Mouse (Mus musculus): ENCODE measurements around the gene Pip4k2a. TPM values are rescaled to one million over a fixed set of nuclear protein-coding genes. Genes with fewer than 3 reads are reported as not detected.

The Pip4k2a gene
- polyA plus RNA-seq, 1 experiment from 2014 or later = 26.4 TPM

DNA sequence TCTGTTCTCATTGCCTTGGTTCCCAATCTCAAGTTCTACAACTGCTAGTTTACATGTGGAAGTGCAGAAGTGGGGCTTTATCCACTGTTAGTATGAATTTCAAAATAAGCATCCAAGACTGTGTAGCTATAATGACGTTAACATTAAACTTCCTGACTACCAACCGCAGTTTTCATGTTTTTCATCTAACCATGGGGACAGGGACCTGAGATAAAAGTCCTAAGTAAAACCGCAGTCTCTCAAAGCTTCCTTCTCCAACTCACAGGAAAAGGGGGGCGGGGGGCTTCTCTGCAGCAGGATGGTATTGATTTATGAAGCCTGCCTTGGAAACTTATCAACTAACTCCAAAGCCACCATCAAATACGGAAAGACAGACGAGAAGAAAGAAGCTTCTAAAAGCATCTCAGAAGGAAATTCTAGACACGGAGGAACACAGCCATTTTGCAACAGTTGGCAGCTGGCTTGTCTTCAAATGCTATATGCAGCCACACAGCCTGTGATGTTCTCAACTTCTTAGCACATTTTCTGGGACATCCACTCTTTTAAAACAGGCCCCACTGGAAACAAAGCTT lies 45.7 kb downstream of the Pip4k2a start:
- Histone ChIP-seq H3K4me2 (peak overlapping the region; percentile 58), H3K9ac (peak overlapping the region; percentile 45), H3K9me3 (replicated peaks) (no peaks in the 10 kb centered on the region), H3K36me3 (no peaks in the 10 kb centered on the region), H3K27me3 (replicated peaks) (no peaks in the 10 kb centered on the region), H3K4me3 (peak overlapping the region; percentile 26; the same call in 1 of the 2 replicates), H3K4me1 (peaks cover 89% of the 10 kb centered on the region), H3K27ac (peak overlapping the region; percentile 84)
- WGBS (ENCODE audit: insufficient replicate concordance) = 7% methylated on average over 7 of the region's 7 CpGs
- ATAC-seq = no peak

- peaks cover 89% of the 10 kb centered on the region for H3K4me1 ChIP-seq
- no peaks in the 10 kb centered on the region for H3K27me3 ChIP-seq (replicated peaks)
- 51% methylated on average over 2 of the region's 2 CpGs for WGBS (ENCODE audit: insufficient replicate concordance)
- H3K36me3 ChIP-seq = no peaks in the 10 kb centered on the region
- no peak overlapping the region for H3K9ac ChIP-seq
- no peak for ATAC-seq
- no peak overlapping the region for H3K4me3 ChIP-seq
- 0 out of 2 replicates have a peak overlapping the region, but pooled peaks have one; percentile 54 for H3K27ac ChIP-seq
- H3K9me3 ChIP-seq (replicated peaks) = no peaks in the 10 kb centered on the region
- no peak overlapping the region for H3K4me2 ChIP-seq
Observed at GRCm38 (mm10) chr2:18950758-18951157, 47.2 kb downstream of the Pip4k2a start.

GRCm38 (mm10) chr2:18948741-18949140 lies 49.2 kb downstream of the Pip4k2a start:
- Histone ChIP-seq H3K36me3 (no peaks in the 10 kb centered on the region), H3K9ac (no peak overlapping the region), H3K9me3 (replicated peaks) (no peaks in the 10 kb centered on the region), H3K4me1 (peaks cover 83% of the 10 kb centered on the region), H3K27ac (no peak overlapping the region), H3K4me3 (no peak overlapping the region), H3K4me2 (no peak overlapping the region), H3K27me3 (replicated peaks) (no peaks in the 10 kb centered on the region)
- WGBS (ENCODE audit: insufficient replicate concordance) = 35% methylated on average over 7 of the region's 7 CpGs
- ATAC-seq = no peak

GRCm38 (mm10) chr2:18947669-18948459 lies 50.1 kb downstream of the Pip4k2a start:
- no peak overlapping the region for H3K9ac ChIP-seq
- H3K4me3 ChIP-seq = no peak overlapping the region
- 0 out of 2 replicates have a peak overlapping the region, but pooled peaks have one; percentile 30 for H3K27ac ChIP-seq
- H3K4me2 ChIP-seq = no peak overlapping the region
- no peaks in the 10 kb centered on the region for H3K27me3 ChIP-seq (replicated peaks)
- no peaks in the 10 kb centered on the region for H3K9me3 ChIP-seq (replicated peaks)
- WGBS (ENCODE audit: insufficient replicate concordance) = 70% methylated on average over 7 of the region's 7 CpGs
- H3K4me1 ChIP-seq = peaks cover 83% of the 10 kb centered on the region
- no peak for ATAC-seq
- no peaks in the 10 kb centered on the region for H3K36me3 ChIP-seq

GRCm38 (mm10) chr2:18945438-18945837 lies 52.5 kb downstream of the Pip4k2a start:
- no peak overlapping the region for H3K27ac ChIP-seq
- H3K9me3 ChIP-seq (replicated peaks) = no peaks in the 10 kb centered on the region
- H3K27me3 ChIP-seq (replicated peaks) = no peaks in the 10 kb centered on the region
- H3K4me3 ChIP-seq = no peak overlapping the region
- peaks cover 86% of the 10 kb centered on the region for H3K4me1 ChIP-seq
- H3K36me3 ChIP-seq = no peaks in the 10 kb centered on the region
- no peak overlapping the region for H3K4me2 ChIP-seq
- no peak overlapping the region for H3K9ac ChIP-seq
- 45% methylated on average over 1 of the region's 1 CpGs for WGBS (ENCODE audit: insufficient replicate concordance)
- no peak for ATAC-seq

GRCm38 (mm10) chr2:18943930-18944329 lies 54.0 kb downstream of the Pip4k2a start:
- 75% methylated on average over 2 of the region's 2 CpGs for WGBS (ENCODE audit: insufficient replicate concordance)
- no peak overlapping the region; the same call in 1 of the 2 replicates for H3K27ac ChIP-seq

GRCm38 (mm10) chr2:18943366-18943765 lies 54.6 kb downstream of the Pip4k2a start:
- Histone ChIP-seq H3K4me1 (peaks cover 92% of the 10 kb centered on the region), H3K9me3 (replicated peaks) (no peaks in the 10 kb centered on the region), H3K27me3 (replicated peaks) (no peaks in the 10 kb centered on the region), H3K9ac (no peak overlapping the region), H3K4me3 (no peak overlapping the region), H3K4me2 (peak overlapping the region; percentile 22; the same call in 1 of the 2 replicates), H3K27ac (peak overlapping the region; percentile 30), H3K36me3 (no peaks in the 10 kb centered on the region)
- no peak for ATAC-seq
- WGBS (ENCODE audit: insufficient replicate concordance) = 30% methylated on average over 4 of the region's 4 CpGs

More at GRCm38 (mm10) chr2:18943930-18944329, 54.0 kb downstream of the Pip4k2a start:
- Histone ChIP-seq H3K4me1 (peaks cover 90% of the 10 kb centered on the region), H3K36me3 (no peaks in the 10 kb centered on the region), H3K4me3 (no peak overlapping the region), H3K9me3 (replicated peaks) (no peaks in the 10 kb centered on the region), H3K4me2 (no peak overlapping the region), H3K27me3 (replicated peaks) (no peaks in the 10 kb centered on the region), H3K9ac (no peak overlapping the region)
- no peak for ATAC-seq

- peak overlapping the region; percentile 36; the same call in 1 of the 2 replicates for H3K9ac ChIP-seq
- no peaks in the 10 kb centered on the region for H3K27me3 ChIP-seq (replicated peaks)
- H3K4me1 ChIP-seq = peaks cover 94% of the 10 kb centered on the region
- 14% methylated on average over 12 of the region's 12 CpGs for WGBS (ENCODE audit: insufficient replicate concordance)
- H3K4me3 ChIP-seq = peak overlapping the region; percentile 29
- H3K4me2 ChIP-seq = peak overlapping the region; percentile 65
- H3K36me3 ChIP-seq = no peaks in the 10 kb centered on the region
- ATAC-seq = no peak
- H3K9me3 ChIP-seq (replicated peaks) = no peaks in the 10 kb centered on the region
- H3K27ac ChIP-seq = peak overlapping the region; percentile 55
Observed at GRCm38 (mm10) chr2:18940693-18941270, 57.1 kb downstream of the Pip4k2a start.

GRCm38 (mm10) chr2:18938923-18939329 lies 59.0 kb downstream of the Pip4k2a start:
- peak overlapping the region; percentile 65 for H3K4me2 ChIP-seq
- peaks cover 100% of the 10 kb centered on the region for H3K4me1 ChIP-seq
- no peaks in the 10 kb centered on the region for H3K27me3 ChIP-seq (replicated peaks)
- H3K36me3 ChIP-seq = 0 out of 2 replicates have a peak, but pooled peaks cover 3% of the 10 kb centered on the region
- H3K9ac ChIP-seq = 0 out of 2 replicates have a peak overlapping the region, but pooled peaks have one; percentile 0
- H3K9me3 ChIP-seq (replicated peaks) = no peaks in the 10 kb centered on the region
- no peak for ATAC-seq
- 8% methylated on average over 8 of the region's 8 CpGs for WGBS (ENCODE audit: insufficient replicate concordance)
- H3K27ac ChIP-seq = peak overlapping the region; percentile 42
- H3K4me3 ChIP-seq = no peak overlapping the region

DNA sequence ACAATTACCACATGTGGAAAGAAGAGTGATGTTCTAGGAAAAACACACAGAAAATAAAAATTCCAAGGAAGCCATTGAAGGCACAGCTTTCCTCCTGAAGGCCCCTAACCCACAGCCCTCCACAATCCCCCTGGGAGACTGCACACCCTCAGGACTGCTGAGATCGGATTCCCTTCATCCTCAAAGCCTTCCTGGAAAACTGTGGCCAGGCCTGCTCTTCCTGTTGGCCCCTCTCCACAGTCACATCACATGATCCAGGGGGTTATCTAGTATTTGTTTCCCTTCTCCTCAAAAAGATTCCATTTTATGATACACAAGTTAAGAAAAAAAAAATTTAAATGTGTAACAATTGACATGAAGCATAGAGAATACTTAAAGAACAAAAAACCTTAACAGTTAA lies 59.7 kb downstream of the Pip4k2a start:
- no peak overlapping the region for H3K4me3 ChIP-seq
- H3K9ac ChIP-seq = no peak overlapping the region
- WGBS (ENCODE audit: insufficient replicate concordance) = 54% methylated on average over 1 of the region's 1 CpGs
- 0 out of 2 replicates have a peak, but pooled peaks cover 3% of the 10 kb centered on the region for H3K36me3 ChIP-seq
- no peaks in the 10 kb centered on the region for H3K27me3 ChIP-seq (replicated peaks)
- H3K9me3 ChIP-seq (replicated peaks) = no peaks in the 10 kb centered on the region
- no peak for ATAC-seq
- peaks cover 100% of the 10 kb centered on the region for H3K4me1 ChIP-seq
- H3K4me2 ChIP-seq = peak overlapping the region; percentile 23; the same call in 1 of the 2 replicates
- peak overlapping the region; percentile 86 for H3K27ac ChIP-seq

DNA sequence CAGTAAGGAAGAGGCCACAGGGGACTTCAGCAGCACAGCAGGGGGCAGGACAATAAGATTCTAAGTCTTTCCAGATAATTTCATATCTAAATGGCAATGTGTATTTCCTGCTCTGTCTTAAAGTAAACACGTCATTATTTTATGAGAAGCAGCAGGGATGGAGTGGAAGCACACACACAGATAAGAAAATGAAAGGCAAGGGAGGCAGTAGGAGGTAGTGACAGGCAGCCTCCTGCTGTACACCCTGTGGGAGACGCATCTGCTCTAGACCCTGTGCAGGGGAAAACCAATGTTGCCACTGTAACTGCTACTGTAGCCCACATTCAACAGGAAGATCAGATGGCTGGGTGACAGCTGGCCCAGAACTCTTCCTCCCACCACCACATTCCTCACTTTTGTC lies 60.3 kb downstream of the Pip4k2a start:
- Histone ChIP-seq H3K36me3 (0 out of 2 replicates have a peak, but pooled peaks cover 3% of the 10 kb centered on the region), H3K4me2 (peak overlapping the region; percentile 23), H3K9ac (no peak overlapping the region; the same call in 1 of the 2 replicates), H3K27me3 (replicated peaks) (no peaks in the 10 kb centered on the region), H3K4me3 (no peak overlapping the region), H3K9me3 (replicated peaks) (no peaks in the 10 kb centered on the region), H3K27ac (peak overlapping the region; percentile 86), H3K4me1 (peaks cover 96% of the 10 kb centered on the region)
- 10% methylated on average over 2 of the region's 2 CpGs for WGBS (ENCODE audit: insufficient replicate concordance)
- ATAC-seq = peak; percentile 67

DNA sequence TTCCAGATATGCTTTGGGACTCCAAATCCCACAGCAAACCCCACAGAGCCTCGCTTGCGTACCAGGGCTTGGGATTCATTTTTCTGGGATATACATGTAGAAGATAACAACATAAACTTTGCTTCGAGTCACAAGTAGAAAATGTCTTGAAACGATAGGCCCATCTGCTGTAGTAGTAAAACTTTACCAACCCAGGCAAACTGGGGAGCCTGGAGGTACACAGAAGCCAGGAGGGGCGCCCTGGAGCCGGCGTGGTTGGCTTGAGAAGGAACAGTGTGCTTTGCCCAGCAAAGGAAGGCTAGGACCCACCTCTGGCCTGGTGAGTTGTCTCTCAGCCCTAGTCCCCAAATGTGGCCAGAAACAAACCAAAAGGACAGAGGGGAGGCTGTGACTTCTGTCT lies 61.5 kb downstream of the Pip4k2a start:
- Histone ChIP-seq H3K36me3 (0 out of 2 replicates have a peak, but pooled peaks cover 3% of the 10 kb centered on the region), H3K4me1 (peaks cover 84% of the 10 kb centered on the region), H3K27ac (peak overlapping the region; percentile 86), H3K4me3 (no peak overlapping the region), H3K27me3 (replicated peaks) (no peaks in the 10 kb centered on the region), H3K9ac (peak overlapping the region; percentile 19; the same call in 1 of the 2 replicates), H3K4me2 (peak overlapping the region; percentile 38), H3K9me3 (replicated peaks) (no peaks in the 10 kb centered on the region)
- no peak for ATAC-seq
- WGBS (ENCODE audit: insufficient replicate concordance) = 44% methylated on average over 7 of the region's 7 CpGs

All from liver, embryonic 12.5 days (tissue).